Comparison of ENCODE assay signal across 10 mouse cellular contexts in the genomic region with DNA sequence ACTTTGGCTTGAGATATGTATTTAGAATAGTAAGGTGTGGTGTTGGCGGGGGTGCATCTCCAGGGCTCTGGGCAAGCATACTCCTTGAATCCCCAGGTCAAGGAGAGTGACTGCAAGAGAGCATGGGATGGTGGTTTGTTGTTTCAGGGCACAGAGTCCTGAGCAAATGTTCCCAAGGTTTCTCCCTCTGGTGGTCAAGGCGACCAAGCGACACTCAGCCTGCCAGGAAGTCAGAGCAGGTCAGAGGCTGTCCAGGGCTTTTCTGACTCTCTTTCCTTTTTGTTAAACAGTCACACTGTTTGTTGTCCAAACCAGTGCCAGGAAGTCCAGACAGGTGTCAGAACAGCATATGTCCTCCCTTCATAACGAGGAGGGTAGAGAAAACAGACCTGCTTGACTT. TPM values are rescaled to one million over a fixed set of nuclear protein-coding genes. Genes with fewer than 3 reads are reported as not detected.
DNase-seq lines count a peak whose midpoint lies in the region; ATAC-seq and TF ChIP-seq lines count a peak whose summit lies in the region.
"Had no signal": no experiment of that assay in that cellular context is flagged by ENCODE, and none has a peak within 500 bp of the region (broad histone marks: within the 10 kb centered on the region; RNA-seq: fewer than 3 reads in every experiment).

A gene (minus strand): TSS at position 145 of the 400 bp plus-strand sequence.

- H3K27ac ChIP-seq in heart, embryonic 11.5 days (ENCODE audit: low read depth, low read length), result no peak within 1 kb of the TSS
- H3K27ac ChIP-seq in ES-Bruce4 (ENCODE audit: insufficient read depth, low read length), result no peak within 1 kb of the TSS
- no peak within 1 kb of the TSS for H3K27ac ChIP-seq in kidney, postnatal 0 days
- no peak within 1 kb of the TSS for H3K27ac ChIP-seq in embryonic facial prominence, embryonic 10.5 days (replicated peaks)

- H3K27me3 ChIP-seq in heart, embryonic 11.5 days (ENCODE audit: control insufficient read depth, insufficient read depth, low read length), result no peaks in the 10 kb centered on the region
- no peaks in the 10 kb centered on the region for H3K27me3 ChIP-seq in ES-Bruce4 (ENCODE audit: control insufficient read depth, insufficient read depth, low read length, poor library complexity, severe bottlenecking)
- H3K27me3 ChIP-seq in kidney, postnatal 0 days (ENCODE audit: insufficient read depth, low read length), result no peaks in the 10 kb centered on the region
- no peaks in the 10 kb centered on the region for H3K27me3 ChIP-seq in embryonic facial prominence, embryonic 10.5 days (replicated peaks; ENCODE audit: low read depth, poor library complexity, severe bottlenecking)

- no peak within 1 kb of the TSS for H3K4me3 ChIP-seq in heart, embryonic 11.5 days (ENCODE audit: low read depth, low read length)
- no peak within 1 kb of the TSS for H3K4me3 ChIP-seq in ES-Bruce4 (ENCODE audit: low read depth, low read length)
- H3K4me3 ChIP-seq in kidney, postnatal 0 days (replicated peaks; ENCODE audit: low read depth, low read length), result no peak within 1 kb of the TSS
- H3K4me3 ChIP-seq in embryonic facial prominence, embryonic 10.5 days, result no peak within 1 kb of the TSS

- no peak for TF ChIP-seq POLR2A in ES-Bruce4 (IDR thresholded peaks at IDR 0.05; ENCODE audit: insufficient read depth, low read length)

- no peaks in the 10 kb centered on the region for H3K4me1 ChIP-seq in heart, embryonic 11.5 days (ENCODE audit: control insufficient read depth, insufficient read depth, low read length)
- no peaks in the 10 kb centered on the region for H3K4me1 ChIP-seq in ES-Bruce4 (ENCODE audit: control insufficient read depth, insufficient read depth, low read length)
- H3K4me1 ChIP-seq in kidney, postnatal 0 days (replicated peaks; ENCODE audit: insufficient read depth, low read length), result no peaks in the 10 kb centered on the region
- H3K4me1 ChIP-seq in embryonic facial prominence, embryonic 10.5 days, result peaks cover 8% of the 10 kb centered on the region

- peak within 1 kb of the TSS; percentile 24; the same call in 1 of the 2 replicates for H3K4me2 ChIP-seq in heart, embryonic 11.5 days
- no peak within 1 kb of the TSS for H3K4me2 ChIP-seq in kidney, postnatal 0 days (ENCODE audit: low read length)

- H3K9ac ChIP-seq in heart, embryonic 11.5 days (ENCODE audit: low read depth, low read length), result no peak within 1 kb of the TSS
- H3K9ac ChIP-seq in ES-Bruce4 (ENCODE audit: low read depth, poor library complexity, severe bottlenecking), result no peak within 1 kb of the TSS
- no peak within 1 kb of the TSS for H3K9ac ChIP-seq in kidney, postnatal 0 days (ENCODE audit: low read depth, low read length)

- no peak for DNase-seq in heart, adult 18-20 months
- peak; percentile 59 for DNase-seq in adipocyte (ENCODE audit: low spot score)
- peak; percentile 73 for DNase-seq in kidney, postnatal 0 days (ENCODE audit: low spot score)
- no peak for DNase-seq in embryonic facial prominence, embryonic 10.5 days (ENCODE audit: low spot score)
- DNase-seq in thymus, postnatal 4 days, result no peak
- DNase-seq in layer of hippocampus, postnatal 14 days (ENCODE audit: low spot score in 2 of 2), result no peak

- no peaks in the 10 kb centered on the region for H3K36me3 ChIP-seq in heart, embryonic 11.5 days (ENCODE audit: control insufficient read depth, insufficient read depth, low read length)
- no peaks in the 10 kb centered on the region for H3K36me3 ChIP-seq in ES-Bruce4 (ENCODE audit: control insufficient read depth, insufficient read depth, low read length, poor library complexity, severe bottlenecking)
- H3K36me3 ChIP-seq in kidney, postnatal 0 days (ENCODE audit: insufficient read depth, low read length), result no peaks in the 10 kb centered on the region
- H3K36me3 ChIP-seq in embryonic facial prominence, embryonic 10.5 days (replicated peaks), result no peaks in the 10 kb centered on the region

- no peak for ATAC-seq in heart, embryonic 11.5 days (replicated peaks; ENCODE audit: insufficient number of reproducible peaks, low FRiP score, low TSS enrichment)
- ATAC-seq in kidney, postnatal 0 days (replicated peaks; ENCODE audit: low FRiP score, low read depth), result peak; percentile 40; the same call in 1 of the 2 replicates

- no peak for TF ChIP-seq EP300 in ES-Bruce4 (IDR thresholded peaks at IDR 0.05; ENCODE audit: insufficient read depth, low read depth, low read length)

- H3K9me3 ChIP-seq in heart, embryonic 11.5 days (replicated peaks; ENCODE audit: control insufficient read depth, low read length), result no peaks in the 10 kb centered on the region
- no peaks in the 10 kb centered on the region for H3K9me3 ChIP-seq in ES-Bruce4 (replicated peaks; ENCODE audit: control insufficient read depth, insufficient read depth, low read length, poor library complexity, severe bottlenecking)
- H3K9me3 ChIP-seq in kidney, postnatal 0 days (replicated peaks; ENCODE audit: low read length), result no peaks in the 10 kb centered on the region
- H3K9me3 ChIP-seq in embryonic facial prominence, embryonic 10.5 days, result no peaks in the 10 kb centered on the region

- 40% methylated on average over 4 of the region's 4 CpGs for WGBS in heart, embryonic 11.5 days (ENCODE audit: insufficient replicate concordance)
- WGBS in kidney, postnatal 0 days, result 30% methylated on average over 4 of the region's 4 CpGs
- WGBS in embryonic facial prominence, embryonic 10.5 days, result 60% methylated on average over 4 of the region's 4 CpGs

- TF ChIP-seq CTCF in ES-Bruce4 (IDR thresholded peaks at IDR 0.05; ENCODE audit: low read depth, low read length), result peak; percentile 30
- TF ChIP-seq CTCF in kidney, postnatal 0 days (IDR thresholded peaks at IDR 0.05; ENCODE audit: low read depth), result peak; percentile 72

RNA-seq across cellular contexts. Expression of the gene that starts here (rescaled TPM):
- 0.53 TPM in 1 of 2 replicates, not detected in the other for polyA plus RNA-seq in heart, embryonic 11.5 days (2014; fragmentation: Nextera tagmentation; extraction: Ambion mirVana)
- total RNA-seq in heart, adult 18-20 months (2021), result not detected
- not detected in 2 replicates for polyA plus RNA-seq in ES-Bruce4 (2011; ENCODE audit: insufficient read depth, insufficient read length, low read depth, missing spikeins)
- 0.14 and 0.17 TPM in 2 replicates for polyA plus RNA-seq in kidney, postnatal 0 days (2015; fragmentation: Nextera tagmentation; extraction: Ambion mirVana)
- 0.08 and 0.16 TPM in 2 replicates for polyA plus RNA-seq in embryonic facial prominence, embryonic 10.5 days (2016; fragmentation: Nextera tagmentation; extraction: Ambion mirVana)
- under 1 TPM; 0.58 to 0.69 TPM for total RNA-seq in layer of hippocampus, postnatal 14 days (2021)
- polyA plus RNA-seq: neural tube, embryonic 14.5 days; stomach, embryonic 14.5 days had no signal

Comparison
In these comparisons a context has a peak if more than half of its experiments do, and no peak if none do; other contexts are left out.
1. Peak in DNase-seq and ATAC-seq in kidney, postnatal 0 days; RNA of the gene not detected or under 1 TPM.